Mouse (Mus musculus): ENCODE results near the gene Mroh2a. TPM values are rescaled to one million over a fixed set of nuclear protein-coding genes. Genes with fewer than 3 reads are reported as not detected.

Gene Mroh2a
- total and polyA plus RNA-seq, 3 experiments = 0.06 to 0.13 TPM; not detected in 1

GRCm38 (mm10) chr1:88264869-88265240 lies 38.1 kb downstream of the Mroh2a start:
- TF ChIP-seq EP300 (IDR thresholded peaks at IDR 0.05; ENCODE audit: insufficient read depth, low read depth, low read length) = no peak
- no peak for TF ChIP-seq CTCF (IDR thresholded peaks at IDR 0.05)
- TF ChIP-seq POLR2A (IDR thresholded peaks at IDR 0.05; ENCODE audit: insufficient read depth, low read depth, low read length) = no peak
- Histone ChIP-seq H3K27me3 (ENCODE audit: control insufficient read depth, insufficient read depth, low read length) (no peaks in the 10 kb centered on the region), H3K4me1 (ENCODE audit: control insufficient read depth, insufficient read depth, low read length) (no peaks in the 10 kb centered on the region), H3K79me2 (replicated peaks; ENCODE audit: control insufficient read depth, insufficient read depth, low read length) (no peaks in the 10 kb centered on the region), H3K4me3 (no peak overlapping the region), H3K36me3 (ENCODE audit: control insufficient read depth, insufficient read depth, low read length) (no peaks in the 10 kb centered on the region), H3K9ac (ENCODE audit: low read depth, low read length) (no peak overlapping the region), H3K27ac (no peak overlapping the region)
- intact Hi-C loops (cut with DNase I) = loop anchor here (1.0 kb wide), 1 partner anchor 11 kb away; no protein-coding TSS in a partner anchor
- WGBS = 60% methylated on average over 4 of the region's 4 CpGs
- no peak for DNase-seq

DNA sequence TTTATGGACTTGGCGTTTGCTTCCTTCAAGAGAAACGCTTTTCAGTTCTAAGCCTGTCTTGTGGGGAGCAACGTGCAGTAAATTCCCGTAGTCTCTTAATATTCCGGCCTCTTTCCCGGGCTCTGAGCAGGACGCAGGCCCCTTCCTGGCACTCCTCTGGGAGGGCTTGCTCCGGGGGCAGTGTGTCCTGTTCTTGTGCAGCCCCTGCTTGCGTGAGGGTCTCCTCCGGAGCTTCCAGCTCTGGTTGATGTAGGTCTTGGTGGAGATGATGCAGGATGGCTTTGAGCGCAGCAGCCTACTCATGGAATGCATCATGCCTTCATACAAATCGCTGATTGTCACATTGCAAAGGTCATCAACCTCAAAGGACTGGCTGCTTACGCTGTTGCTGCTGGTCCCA lies 39.3 kb downstream of the Mroh2a start:
- Histone ChIP-seq H3K9ac (ENCODE audit: low read depth, low read length) (no peak overlapping the region), H3K27me3 (ENCODE audit: control insufficient read depth, insufficient read depth, low read length) (no peaks in the 10 kb centered on the region), H3K79me2 (replicated peaks; ENCODE audit: control insufficient read depth, insufficient read depth, low read length) (no peaks in the 10 kb centered on the region), H3K36me3 (ENCODE audit: control insufficient read depth, insufficient read depth, low read length) (no peaks in the 10 kb centered on the region), H3K27ac (no peak overlapping the region), H3K4me3 (no peak overlapping the region), H3K4me1 (ENCODE audit: control insufficient read depth, insufficient read depth, low read length) (no peaks in the 10 kb centered on the region)
- 87% methylated on average over 13 of the region's 13 CpGs for WGBS
- peak in 1 of 2 experiments; percentile 32 for DNase-seq
- TF ChIP-seq POLR2A (IDR thresholded peaks at IDR 0.05; ENCODE audit: insufficient read depth, low read depth, low read length) = no peak
- intact Hi-C loops (cut with DNase I) = no loop called here

- no peaks in the 10 kb centered on the region for H3K79me2 ChIP-seq (replicated peaks; ENCODE audit: control insufficient read depth, insufficient read depth, low read length)
- TF ChIP-seq CTCF (IDR thresholded peaks at IDR 0.05) (no peak), POLR2A (IDR thresholded peaks at IDR 0.05; ENCODE audit: insufficient read depth, low read depth, low read length) (no peak), EP300 (IDR thresholded peaks at IDR 0.05; ENCODE audit: insufficient read depth, low read depth, low read length) (no peak)
- no peaks in the 10 kb centered on the region for H3K36me3 ChIP-seq (ENCODE audit: control insufficient read depth, insufficient read depth, low read length)
- H3K4me1 ChIP-seq (ENCODE audit: control insufficient read depth, insufficient read depth, low read length) = no peaks in the 10 kb centered on the region
- no peak overlapping the region for H3K4me3 ChIP-seq
- intact Hi-C loops (cut with DNase I) = no loop called here
- no peak overlapping the region for H3K27ac ChIP-seq
- no peaks in the 10 kb centered on the region for H3K27me3 ChIP-seq (ENCODE audit: control insufficient read depth, insufficient read depth, low read length)
- DNase-seq = peak in 1 of 2 experiments; percentile 29
- 92% methylated on average over 6 of the region's 6 CpGs for WGBS
- no peak overlapping the region for H3K9ac ChIP-seq (ENCODE audit: low read depth, low read length)
These were observed 40.7 kb downstream of the Mroh2a start for GRCm38 (mm10) chr1:88267489-88267888.

DNA sequence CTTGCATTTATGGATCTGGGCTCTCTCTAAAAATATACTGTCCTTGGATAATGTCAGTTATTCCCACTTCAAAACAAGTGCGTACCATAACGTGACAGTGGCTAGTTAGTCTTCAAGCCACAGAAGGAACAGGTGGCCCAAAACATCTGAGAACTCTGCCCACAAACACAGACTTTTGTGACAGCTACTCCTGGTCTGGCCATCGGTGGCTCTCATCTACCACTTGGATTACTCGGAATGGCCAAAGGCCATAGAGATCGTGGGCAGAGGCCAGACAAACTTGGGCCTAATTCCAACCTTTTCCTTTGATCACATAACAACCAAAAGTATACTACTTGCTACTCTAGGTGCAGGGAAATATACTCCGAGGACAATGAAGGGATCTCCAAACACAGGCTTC lies 41.3 kb downstream of the Mroh2a start:
- Histone ChIP-seq H3K27ac (no peak overlapping the region), H3K27me3 (ENCODE audit: control insufficient read depth, insufficient read depth, low read length) (no peaks in the 10 kb centered on the region), H3K36me3 (ENCODE audit: control insufficient read depth, insufficient read depth, low read length) (no peaks in the 10 kb centered on the region), H3K9ac (ENCODE audit: low read depth, low read length) (no peak overlapping the region), H3K4me3 (no peak overlapping the region), H3K4me1 (ENCODE audit: control insufficient read depth, insufficient read depth, low read length) (no peaks in the 10 kb centered on the region), H3K79me2 (replicated peaks; ENCODE audit: control insufficient read depth, insufficient read depth, low read length) (no peaks in the 10 kb centered on the region)
- TF ChIP-seq EP300 (IDR thresholded peaks at IDR 0.05; ENCODE audit: insufficient read depth, low read depth, low read length) (no peak), POLR2A (IDR thresholded peaks at IDR 0.05; ENCODE audit: insufficient read depth, low read depth, low read length) (no peak), CTCF (IDR thresholded peaks at IDR 0.05) (no peak)
- DNase-seq = peak in 1 of 2 experiments; percentile 26
- intact Hi-C loops (cut with DNase I) = no loop called here
- WGBS = 80% methylated on average over 6 of the region's 6 CpGs

DNA sequence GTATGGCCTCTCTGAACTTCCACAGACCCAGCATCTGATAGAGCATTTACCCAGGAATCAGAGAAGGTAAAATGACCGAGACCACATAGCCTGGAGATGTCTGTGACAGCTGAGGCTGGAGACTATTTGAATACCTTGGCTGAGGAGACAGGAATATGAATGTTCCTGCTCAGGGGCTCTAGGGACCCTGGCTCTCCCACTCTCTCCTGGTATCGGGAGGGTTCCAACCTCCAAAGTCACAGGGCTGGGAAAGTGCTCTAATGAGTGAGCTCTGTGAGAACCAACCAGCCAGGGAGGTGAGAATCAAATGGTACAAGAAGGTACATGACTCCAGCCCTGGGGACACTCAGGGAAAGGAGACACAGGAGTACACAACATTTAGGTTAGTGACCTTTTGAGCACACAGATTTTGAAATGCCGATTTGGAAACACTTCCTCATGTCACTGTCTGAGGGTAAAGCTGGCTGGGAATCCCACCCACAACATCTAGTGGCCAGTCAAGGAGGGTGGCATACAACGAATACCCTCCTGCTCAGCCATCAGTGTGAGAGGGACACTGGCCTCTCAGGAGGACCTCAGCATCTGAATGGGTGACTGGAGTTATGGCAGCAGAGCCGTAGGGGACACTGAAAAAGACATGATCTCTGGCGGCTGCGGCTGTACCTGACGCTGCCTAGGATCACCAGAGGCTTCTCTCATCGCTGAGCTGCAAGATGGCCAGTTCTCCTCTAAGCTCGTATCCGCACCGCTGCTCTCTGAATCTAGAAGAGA lies 42.9 kb downstream of the Mroh2a start:
- Histone ChIP-seq H3K27ac (no peak overlapping the region), H3K4me1 (ENCODE audit: control insufficient read depth, insufficient read depth, low read length) (no peaks in the 10 kb centered on the region), H3K27me3 (ENCODE audit: control insufficient read depth, insufficient read depth, low read length) (no peaks in the 10 kb centered on the region), H3K36me3 (ENCODE audit: control insufficient read depth, insufficient read depth, low read length) (no peaks in the 10 kb centered on the region; the same call in 1 of the 2 replicates), H3K9ac (ENCODE audit: low read depth, low read length) (no peak overlapping the region), H3K4me3 (no peak overlapping the region), H3K79me2 (replicated peaks; ENCODE audit: control insufficient read depth, insufficient read depth, low read length) (no peaks in the 10 kb centered on the region; the same call in 1 of the 2 replicates)
- intact Hi-C loops (cut with DNase I) = no loop called here
- DNase-seq = peak; percentile 11 to 31
- 88% methylated on average over 12 of the region's 12 CpGs for WGBS
- TF ChIP-seq EP300 (IDR thresholded peaks at IDR 0.05; ENCODE audit: insufficient read depth, low read depth, low read length) = no peak
- no peak for TF ChIP-seq POLR2A (IDR thresholded peaks at IDR 0.05; ENCODE audit: insufficient read depth, low read depth, low read length)
- no peak for TF ChIP-seq CTCF (IDR thresholded peaks at IDR 0.05)

DNA sequence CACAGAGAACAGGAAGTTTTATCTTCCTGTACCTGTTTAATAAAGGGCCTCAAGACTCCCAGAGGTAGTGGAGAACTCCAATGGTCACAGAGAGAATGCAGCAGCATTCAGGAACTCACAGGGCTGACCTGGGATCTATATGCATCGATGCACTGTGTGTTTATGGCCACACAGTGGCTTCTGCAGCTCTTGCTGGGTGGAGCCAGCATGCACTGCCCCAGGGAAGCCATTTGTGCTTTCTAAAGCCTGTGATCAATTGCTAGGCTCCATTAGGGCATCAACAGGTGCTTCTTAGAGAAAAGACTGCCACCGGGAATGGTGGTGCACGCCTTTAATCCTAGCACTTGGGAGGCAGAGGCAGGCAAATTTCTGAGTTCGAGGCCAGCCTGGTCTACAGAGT lies 46.1 kb downstream of the Mroh2a start:
- 62% methylated on average over 4 of the region's 4 CpGs for WGBS
- H3K9ac ChIP-seq (ENCODE audit: low read depth, low read length) = no peak overlapping the region
- peak; percentile 6 to 36 for DNase-seq
- no peaks in the 10 kb centered on the region for H3K27me3 ChIP-seq (ENCODE audit: control insufficient read depth, insufficient read depth, low read length)
- no peak overlapping the region for H3K4me3 ChIP-seq
- no peak for TF ChIP-seq EP300 (IDR thresholded peaks at IDR 0.05; ENCODE audit: insufficient read depth, low read depth, low read length)
- TF ChIP-seq POLR2A (IDR thresholded peaks at IDR 0.05; ENCODE audit: insufficient read depth, low read depth, low read length) = no peak
- no peak for TF ChIP-seq CTCF (IDR thresholded peaks at IDR 0.05)
- H3K36me3 ChIP-seq (ENCODE audit: control insufficient read depth, insufficient read depth, low read length) = peaks cover 7% of the 10 kb centered on the region
- H3K79me2 ChIP-seq (replicated peaks; ENCODE audit: control insufficient read depth, insufficient read depth, low read length) = peaks cover 2% of the 10 kb centered on the region
- intact Hi-C loops (cut with DNase I) = no loop called here
- H3K4me1 ChIP-seq (ENCODE audit: control insufficient read depth, insufficient read depth, low read length) = peaks cover 7% of the 10 kb centered on the region
- H3K27ac ChIP-seq = no peak overlapping the region

All from heart, adult 2 months (tissue).